ENCODE assay signal across 19 mouse cellular contexts in the genomic region with DNA sequence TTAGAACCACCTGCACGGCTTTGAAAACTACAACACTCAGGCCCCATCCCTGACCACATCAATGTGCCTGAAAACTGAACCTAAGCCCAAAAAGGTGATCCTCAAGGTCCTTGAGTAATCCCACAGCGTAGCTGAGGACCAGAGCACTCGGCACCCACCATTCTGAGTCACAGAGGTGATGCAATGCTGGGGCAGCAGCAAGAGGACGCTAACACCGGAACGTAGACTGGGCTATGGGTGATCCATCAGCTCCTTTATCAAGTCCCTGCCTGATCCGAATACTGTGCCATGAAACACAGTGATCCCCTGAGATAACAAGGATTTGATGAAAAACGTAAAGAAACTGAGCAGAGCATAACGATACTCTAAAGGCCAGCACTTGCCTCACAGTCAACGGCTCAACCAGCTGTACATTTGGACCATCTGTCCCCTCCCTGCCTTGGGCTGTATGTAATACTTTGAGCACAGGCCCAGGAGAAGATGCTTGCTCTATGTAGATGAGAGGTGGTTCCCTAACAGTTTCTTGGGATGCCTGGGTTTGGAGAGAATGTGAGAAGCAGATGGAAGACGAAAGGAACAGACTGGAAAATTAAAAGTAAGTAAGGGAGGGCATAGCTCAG. TPM values are rescaled to one million over a fixed set of nuclear protein-coding genes. Genes with fewer than 3 reads are reported as not detected.
A peak's percentile ranks its signal among the peaks of the same experiment; 100 is the strongest.
DNase-seq lines count a peak whose midpoint lies in the region; ATAC-seq lines count a peak whose summit lies in the region.
"Had no signal": no experiment of that assay in that cellular context is flagged by ENCODE, and none has a peak within 500 bp of the region (broad histone marks: within the 10 kb centered on the region; RNA-seq: fewer than 3 reads in every experiment).

No protein-coding gene starts in this region.

- no peaks in the 10 kb centered on the region for H3K27me3 ChIP-seq in neural tube, embryonic 12.5 days (replicated peaks)
- no peaks in the 10 kb centered on the region for H3K27me3 ChIP-seq in hindbrain, embryonic 16.5 days (replicated peaks; ENCODE audit: control insufficient read depth, insufficient read depth, low read length)
- H3K27me3 ChIP-seq: embryonic facial prominence, embryonic 13.5 days had no signal

- no peaks in the 10 kb centered on the region for H3K36me3 ChIP-seq in neural tube, embryonic 12.5 days
- no peaks in the 10 kb centered on the region for H3K36me3 ChIP-seq in hindbrain, embryonic 16.5 days (ENCODE audit: control insufficient read depth, insufficient read depth, low read length)
- H3K36me3 ChIP-seq: embryonic facial prominence, embryonic 13.5 days; liver, embryonic 12.5 days had no signal

- H3K9ac ChIP-seq in neural tube, embryonic 12.5 days = no peak overlapping the region
- H3K9ac ChIP-seq in hindbrain, embryonic 16.5 days (ENCODE audit: low read depth, low read length) = peak overlapping the region; percentile 17
- H3K9ac ChIP-seq: embryonic facial prominence, embryonic 13.5 days; liver, embryonic 12.5 days had no signal

- peak; percentile 33; the same call in 1 of the 2 replicates for ATAC-seq in frontal cortex, adult (ENCODE audit: low TSS enrichment)
- no peak for ATAC-seq in neural tube, embryonic 12.5 days (ENCODE audit: low FRiP score, low read depth)
- no peak for ATAC-seq in hindbrain, embryonic 16.5 days
- ATAC-seq in granulocyte monocyte progenitor cell, adult 5-6 weeks (replicated peaks; ENCODE audit: poor library complexity, severe bottlenecking) = no peak
- ATAC-seq: liver, embryonic 12.5 days; midbrain, embryonic 16.5 days had no signal

- H3K9me3 ChIP-seq in neural tube, embryonic 12.5 days = no peaks in the 10 kb centered on the region
- 0 out of 2 replicates have a peak, but pooled peaks cover 2% of the 10 kb centered on the region for H3K9me3 ChIP-seq in hindbrain, embryonic 16.5 days (ENCODE audit: control insufficient read depth, low read length)
- H3K9me3 ChIP-seq: embryonic facial prominence, embryonic 13.5 days; liver, embryonic 12.5 days had no signal

- no peak for DNase-seq in frontal cortex, postnatal 14 days (ENCODE audit: low spot score in 2 of 2)
- DNase-seq in neural tube, embryonic 10.5 days (ENCODE audit: extremely low spot score, low spot score) = no peak
- DNase-seq in gastrocnemius, postnatal 25 days = no peak
- DNase-seq: gastrocnemius, postnatal 10 days; heart, adult 2 months; heart, postnatal 4 days; kidney, adult 18-20 months; left cerebral cortex, postnatal 4 days; lung, adult 2 months; thymus, postnatal 14 days had no signal

- H3K27ac ChIP-seq in neural tube, embryonic 12.5 days = no peak overlapping the region
- H3K27ac ChIP-seq in hindbrain, embryonic 16.5 days (ENCODE audit: low read depth, low read length) = no peak overlapping the region
- H3K27ac ChIP-seq: embryonic facial prominence, embryonic 13.5 days; heart, adult 2 months; kidney, postnatal 0 days; liver, embryonic 12.5 days had no signal

- no peak overlapping the region for H3K4me3 ChIP-seq in neural tube, embryonic 12.5 days
- no peak overlapping the region for H3K4me3 ChIP-seq in hindbrain, embryonic 16.5 days (ENCODE audit: low read length)
- H3K4me3 ChIP-seq: embryonic facial prominence, embryonic 13.5 days; heart, adult 2 months; liver, embryonic 12.5 days had no signal

- 0 out of 2 replicates have a peak overlapping the region, but pooled peaks have one; percentile 4 for H3K4me2 ChIP-seq in neural tube, embryonic 12.5 days (replicated peaks)
- peak overlapping the region; percentile 31 for H3K4me2 ChIP-seq in hindbrain, embryonic 16.5 days (ENCODE audit: low read length)
- H3K4me2 ChIP-seq: embryonic facial prominence, embryonic 13.5 days; liver, embryonic 12.5 days had no signal

- WGBS in neural tube, embryonic 12.5 days = 80% methylated on average over 11 of the region's 11 CpGs
- WGBS in hindbrain, embryonic 16.5 days = 73% methylated on average over 11 of the region's 11 CpGs

- H3K4me1 ChIP-seq in neural tube, embryonic 12.5 days = peaks cover 21% of the 10 kb centered on the region
- peaks cover 15% of the 10 kb centered on the region for H3K4me1 ChIP-seq in hindbrain, embryonic 16.5 days (ENCODE audit: control insufficient read depth, insufficient read depth, low read depth, low read length)

RNA-seq across cellular contexts. Expression of a gene that starts 3.3 kb away (rescaled TPM):
- 22.7 and 25.5 TPM in 2 replicates for polyA plus RNA-seq in neural tube, embryonic 12.5 days (2016; fragmentation: Nextera tagmentation; extraction: Ambion mirVana)
- polyA plus RNA-seq in hindbrain, embryonic 16.5 days (2015; fragmentation: Nextera tagmentation; extraction: Ambion mirVana) = 28.3 and 30.9 TPM in 2 replicates
- total RNA-seq in granulocyte monocyte progenitor cell, adult 5-6 weeks (2014; fragmentation: Nextera tagmentation) = not detected in 2 replicates
- not detected in 2 replicates for total RNA-seq in granulocyte monocyte progenitor cell, adult 5-6 weeks (2017)
- total RNA-seq in gastrocnemius, postnatal 25 days (2021) = under 1 TPM in 1 of 2 experiments, not detected in 1; 0.23 TPM
- total RNA-seq: megakaryocyte-erythroid progenitor cell, adult 5-6 weeks had no signal
